Mouse (Mus musculus): Measurements from ENCODE around the gene Acod1. TPM values are rescaled to one million over a fixed set of nuclear protein-coding genes. Genes with fewer than 3 reads are reported as not detected.

The Acod1 gene
- polyA plus RNA-seq, 1 experiment = 0.86 TPM

DNA sequence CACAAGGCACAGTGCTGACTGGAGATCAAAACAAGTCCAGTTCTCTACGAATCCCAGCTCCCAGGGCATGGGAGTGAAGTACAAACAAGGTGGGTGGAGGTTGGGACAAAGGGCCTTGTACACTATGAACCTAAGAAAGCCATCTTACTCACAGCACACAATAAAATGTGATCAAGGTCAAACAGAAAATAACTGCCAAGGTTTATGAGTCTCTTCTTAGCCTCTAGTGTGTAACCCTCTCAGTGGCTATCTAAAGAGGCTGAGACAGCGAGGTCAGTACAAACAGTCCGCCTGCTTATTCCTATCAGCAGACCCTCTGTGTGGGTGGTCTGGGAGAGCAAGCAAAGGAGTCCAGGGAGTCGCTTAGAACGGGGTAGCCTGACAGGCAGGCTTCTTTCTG lies 41.1 kb downstream of the Acod1 start:
- Histone ChIP-seq H3K27ac (ENCODE audit: control insufficient read depth, insufficient read depth, low read length) (no peak overlapping the region), H3K4me3 (ENCODE audit: control insufficient read depth, insufficient read depth, low read length) (no peak overlapping the region), H3K36me3 (ENCODE audit: control insufficient read depth, insufficient read depth, low read length) (peaks cover 80% of the 10 kb centered on the region), H3K27me3 (ENCODE audit: control insufficient read depth, insufficient read depth, low read length) (no peaks in the 10 kb centered on the region), H3K4me1 (replicated peaks; ENCODE audit: control insufficient read depth, insufficient read depth, low read length) (no peaks in the 10 kb centered on the region)
- DNase-seq = no peak
- 97% methylated on average over 5 of the region's 5 CpGs for WGBS
- no peak for TF ChIP-seq CTCF (IDR thresholded peaks at IDR 0.05; ENCODE audit: borderline replicate concordance, control insufficient read depth, extremely low read depth, insufficient read depth, low read length, poor library complexity)
- TF ChIP-seq POLR2A (IDR thresholded peaks at IDR 0.05; ENCODE audit: control insufficient read depth, extremely low read depth, insufficient read depth, low read length, poor library complexity) = no peak

DNA sequence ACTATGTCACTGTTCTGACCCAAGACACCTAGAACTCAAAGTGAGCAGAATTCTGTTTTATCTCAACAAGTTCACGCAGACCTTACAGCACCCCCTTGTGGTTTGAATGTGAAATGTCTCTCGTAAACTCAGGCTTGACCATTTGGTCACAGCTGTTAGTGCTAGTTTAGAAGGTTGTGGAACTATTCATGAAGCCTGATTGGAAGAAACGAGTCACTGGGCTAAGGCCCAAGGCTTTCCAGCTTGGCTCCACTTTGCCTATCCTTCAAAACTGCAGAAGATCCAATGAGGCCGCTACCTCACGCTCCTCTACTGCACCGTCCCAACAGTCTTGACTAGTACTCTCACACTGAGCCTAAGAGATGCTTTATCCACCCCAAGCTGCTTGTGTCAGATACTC lies 41.8 kb downstream of the Acod1 start:
- Histone ChIP-seq H3K27ac (ENCODE audit: control insufficient read depth, insufficient read depth, low read length) (no peak overlapping the region), H3K36me3 (ENCODE audit: control insufficient read depth, insufficient read depth, low read length) (peaks cover 79% of the 10 kb centered on the region), H3K4me1 (replicated peaks; ENCODE audit: control insufficient read depth, insufficient read depth, low read length) (no peaks in the 10 kb centered on the region), H3K4me3 (ENCODE audit: control insufficient read depth, insufficient read depth, low read length) (no peak overlapping the region), H3K27me3 (ENCODE audit: control insufficient read depth, insufficient read depth, low read length) (no peaks in the 10 kb centered on the region)
- WGBS = 86% methylated on average over 6 of the region's 6 CpGs
- DNase-seq = peak; percentile 46
- TF ChIP-seq POLR2A (IDR thresholded peaks at IDR 0.05; ENCODE audit: control insufficient read depth, extremely low read depth, insufficient read depth, low read length, poor library complexity) (no peak), CTCF (IDR thresholded peaks at IDR 0.05; ENCODE audit: borderline replicate concordance, control insufficient read depth, extremely low read depth, insufficient read depth, low read length, poor library complexity) (no peak)

DNA sequence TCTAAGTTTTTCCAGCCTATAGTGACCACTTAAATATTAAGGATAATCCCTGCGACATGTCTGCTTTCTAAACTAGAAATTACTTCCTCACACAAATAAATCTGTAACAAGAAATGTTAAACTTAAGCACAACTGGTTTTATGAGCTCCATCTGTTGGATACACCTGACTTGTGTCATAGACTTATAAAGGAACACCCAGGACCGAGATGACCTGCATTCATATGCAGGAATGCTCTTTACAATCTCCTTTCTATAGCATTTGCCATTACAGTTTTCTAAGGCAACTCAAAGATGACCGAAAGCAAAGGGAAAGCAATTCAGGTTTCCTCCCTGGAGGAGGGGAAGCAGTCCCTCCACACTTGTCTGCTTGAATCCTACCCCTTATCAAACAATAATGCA lies 46.5 kb downstream of the Acod1 start:
- H3K27me3 ChIP-seq (ENCODE audit: control insufficient read depth, insufficient read depth, low read length) = no peaks in the 10 kb centered on the region
- no peak overlapping the region for H3K4me3 ChIP-seq (ENCODE audit: control insufficient read depth, insufficient read depth, low read length)
- TF ChIP-seq POLR2A (IDR thresholded peaks at IDR 0.05; ENCODE audit: control insufficient read depth, extremely low read depth, insufficient read depth, low read length, poor library complexity) (no peak), CTCF (IDR thresholded peaks at IDR 0.05; ENCODE audit: borderline replicate concordance, control insufficient read depth, extremely low read depth, insufficient read depth, low read length, poor library complexity) (no peak)
- no peak for DNase-seq
- H3K36me3 ChIP-seq (ENCODE audit: control insufficient read depth, insufficient read depth, low read length) = peaks cover 44% of the 10 kb centered on the region
- H3K4me1 ChIP-seq (replicated peaks; ENCODE audit: control insufficient read depth, insufficient read depth, low read length) = peaks cover 10% of the 10 kb centered on the region
- WGBS = 99% methylated on average over 3 of the region's 3 CpGs
- no peak overlapping the region for H3K27ac ChIP-seq (ENCODE audit: control insufficient read depth, insufficient read depth, low read length)

DNA sequence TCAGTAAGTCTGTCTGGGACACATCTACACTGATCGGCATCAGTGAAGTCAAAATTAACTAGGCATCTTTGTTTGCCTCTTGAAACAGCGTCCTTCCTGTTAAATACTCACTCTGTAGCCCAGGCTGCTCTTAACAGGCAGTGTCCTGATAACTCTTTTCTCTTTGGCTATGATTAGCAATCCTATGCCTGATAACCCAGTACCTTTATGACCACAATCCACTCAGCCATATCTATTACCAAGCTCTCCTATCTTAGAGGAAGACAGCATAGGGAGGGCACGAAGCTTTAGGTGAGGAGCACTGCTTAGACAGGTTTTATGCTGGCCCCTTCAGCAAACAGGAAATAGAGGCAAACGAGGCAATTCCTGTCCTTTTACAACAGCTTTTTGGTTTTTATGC lies 46.9 kb downstream of the Acod1 start:
- no peaks in the 10 kb centered on the region for H3K27me3 ChIP-seq (ENCODE audit: control insufficient read depth, insufficient read depth, low read length)
- peaks cover 40% of the 10 kb centered on the region for H3K36me3 ChIP-seq (ENCODE audit: control insufficient read depth, insufficient read depth, low read length)
- DNase-seq = no peak
- WGBS = 55% methylated on average over 4 of the region's 4 CpGs
- TF ChIP-seq POLR2A (IDR thresholded peaks at IDR 0.05; ENCODE audit: control insufficient read depth, extremely low read depth, insufficient read depth, low read length, poor library complexity) (no peak), CTCF (IDR thresholded peaks at IDR 0.05; ENCODE audit: borderline replicate concordance, control insufficient read depth, extremely low read depth, insufficient read depth, low read length, poor library complexity) (no peak)
- peaks cover 10% of the 10 kb centered on the region for H3K4me1 ChIP-seq (replicated peaks; ENCODE audit: control insufficient read depth, insufficient read depth, low read length)
- no peak overlapping the region for H3K27ac ChIP-seq (ENCODE audit: control insufficient read depth, insufficient read depth, low read length)
- no peak overlapping the region for H3K4me3 ChIP-seq (ENCODE audit: control insufficient read depth, insufficient read depth, low read length)

DNA sequence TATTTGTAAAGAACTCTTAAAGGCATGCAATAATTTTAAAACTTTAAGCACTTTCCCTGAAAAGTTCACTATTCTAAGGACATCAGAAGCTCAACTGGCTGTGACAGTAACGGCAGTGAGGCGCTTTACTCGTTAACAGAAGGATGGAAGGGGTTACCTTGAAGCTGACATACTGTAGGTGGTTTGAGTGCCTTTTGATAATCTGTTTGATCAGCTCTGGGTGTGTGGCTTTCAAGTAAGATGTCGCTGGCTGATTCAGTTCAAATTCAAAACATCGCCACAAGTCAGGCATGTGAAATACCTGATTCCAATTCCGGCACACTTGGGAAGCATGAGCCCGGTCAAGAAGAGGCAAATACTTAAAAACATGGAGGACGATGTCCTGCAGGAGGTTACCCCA lies 48.3 kb downstream of the Acod1 start:
- no peak for DNase-seq
- no peaks in the 10 kb centered on the region for H3K27me3 ChIP-seq (ENCODE audit: control insufficient read depth, insufficient read depth, low read length)
- TF ChIP-seq CTCF (IDR thresholded peaks at IDR 0.05; ENCODE audit: borderline replicate concordance, control insufficient read depth, extremely low read depth, insufficient read depth, low read length, poor library complexity) (no peak), POLR2A (IDR thresholded peaks at IDR 0.05; ENCODE audit: control insufficient read depth, extremely low read depth, insufficient read depth, low read length, poor library complexity) (no peak)
- no peak overlapping the region for H3K27ac ChIP-seq (ENCODE audit: control insufficient read depth, insufficient read depth, low read length)
- H3K4me1 ChIP-seq (replicated peaks; ENCODE audit: control insufficient read depth, insufficient read depth, low read length) = peaks cover 10% of the 10 kb centered on the region
- H3K4me3 ChIP-seq (ENCODE audit: control insufficient read depth, insufficient read depth, low read length) = no peak overlapping the region
- WGBS = 63% methylated on average over 8 of the region's 8 CpGs
- H3K36me3 ChIP-seq (ENCODE audit: control insufficient read depth, insufficient read depth, low read length) = peaks cover 31% of the 10 kb centered on the region

DNA sequence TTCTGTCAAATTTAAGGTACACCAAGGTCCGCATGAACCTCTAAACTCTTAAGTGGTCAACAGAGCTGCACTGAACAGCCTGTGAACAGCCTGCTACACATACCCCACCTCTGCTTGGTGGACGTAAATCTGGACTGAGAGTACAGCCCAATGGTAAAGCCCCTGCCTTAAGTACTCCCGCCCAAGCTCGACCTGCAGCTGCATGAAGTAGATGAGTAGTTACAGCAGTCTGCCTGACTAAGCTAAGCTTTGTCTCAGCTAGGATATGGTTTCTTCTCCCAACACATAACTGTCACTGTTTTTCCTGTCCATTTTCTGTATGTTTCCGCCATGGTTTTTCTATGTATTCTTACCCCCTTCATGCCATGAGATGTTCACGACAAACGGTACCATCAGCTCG lies 49.0 kb downstream of the Acod1 start:
- no peak overlapping the region for H3K4me3 ChIP-seq (ENCODE audit: control insufficient read depth, insufficient read depth, low read length)
- H3K36me3 ChIP-seq (ENCODE audit: control insufficient read depth, insufficient read depth, low read length) = peaks cover 29% of the 10 kb centered on the region
- no peaks in the 10 kb centered on the region for H3K27me3 ChIP-seq (ENCODE audit: control insufficient read depth, insufficient read depth, low read length)
- no peak for DNase-seq
- peaks cover 10% of the 10 kb centered on the region for H3K4me1 ChIP-seq (replicated peaks; ENCODE audit: control insufficient read depth, insufficient read depth, low read length)
- TF ChIP-seq POLR2A (IDR thresholded peaks at IDR 0.05; ENCODE audit: control insufficient read depth, extremely low read depth, insufficient read depth, low read length, poor library complexity) (no peak), CTCF (IDR thresholded peaks at IDR 0.05; ENCODE audit: borderline replicate concordance, control insufficient read depth, extremely low read depth, insufficient read depth, low read length, poor library complexity) (no peak)
- H3K27ac ChIP-seq (ENCODE audit: control insufficient read depth, insufficient read depth, low read length) = no peak overlapping the region
- WGBS = 95% methylated on average over 8 of the region's 8 CpGs

DNA sequence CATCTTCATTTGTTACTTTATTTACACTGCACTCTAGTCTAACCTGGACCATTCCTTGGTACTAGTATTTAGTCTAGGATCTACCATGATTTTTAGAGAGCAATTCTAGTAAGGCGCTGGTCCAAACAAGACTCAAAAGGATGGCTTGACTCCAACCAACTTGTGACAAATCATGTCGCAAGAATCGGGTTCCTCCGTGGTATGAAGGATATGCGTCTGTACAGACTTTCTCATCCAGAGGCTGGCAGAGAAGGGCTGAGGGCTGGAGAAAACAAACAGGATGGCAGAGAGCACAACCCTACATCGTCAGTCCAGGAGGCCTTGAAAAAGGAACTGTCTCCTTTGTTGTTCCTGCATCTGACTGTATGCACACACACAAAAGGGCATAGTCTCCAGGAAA lies 49.8 kb downstream of the Acod1 start:
- H3K4me1 ChIP-seq (replicated peaks; ENCODE audit: control insufficient read depth, insufficient read depth, low read length) = peaks cover 10% of the 10 kb centered on the region
- no peak overlapping the region for H3K27ac ChIP-seq (ENCODE audit: control insufficient read depth, insufficient read depth, low read length)
- no peak for DNase-seq
- H3K4me3 ChIP-seq (ENCODE audit: control insufficient read depth, insufficient read depth, low read length) = no peak overlapping the region
- H3K36me3 ChIP-seq (ENCODE audit: control insufficient read depth, insufficient read depth, low read length) = peaks cover 21% of the 10 kb centered on the region
- WGBS = 77% methylated on average over 6 of the region's 6 CpGs
- TF ChIP-seq POLR2A (IDR thresholded peaks at IDR 0.05; ENCODE audit: control insufficient read depth, extremely low read depth, insufficient read depth, low read length, poor library complexity) = no peak
- no peak for TF ChIP-seq CTCF (IDR thresholded peaks at IDR 0.05; ENCODE audit: borderline replicate concordance, control insufficient read depth, extremely low read depth, insufficient read depth, low read length, poor library complexity)
- H3K27me3 ChIP-seq (ENCODE audit: control insufficient read depth, insufficient read depth, low read length) = no peaks in the 10 kb centered on the region
